Mouse (Mus musculus) cortical plate, adult 2 months (tissue): Measurements from ENCODE around the gene Rdm1. TPM values are rescaled to one million over a fixed set of nuclear protein-coding genes. Genes with fewer than 3 reads are reported as not detected.
"Not testable (repeated sequence)": the region's sequence is repeated elsewhere in the genome, so short reads cannot be mapped to it uniquely, and the experiment has no call there.

Experiments used
- H3K27ac ChIP-seq: fragments of 200-500 bp; 2 replicates; pipeline ENCODE4 v1.5.1; 2012; ENCODE audit warnings: low read length, control low read depth, inconsistent platforms; ENCODE audit not compliant: insufficient read depth
- H3K4me1 ChIP-seq: fragments of 200-500 bp; 2 replicates; pipeline ENCODE4 v1.6.1; 2011; ENCODE audit warnings: low read length; ENCODE audit not compliant: control insufficient read depth, insufficient read depth
- H3K4me3 ChIP-seq: fragments of 200-500 bp; 2 replicates; pipeline ENCODE4 v1.5.1; 2011; ENCODE audit warnings: mild to moderate bottlenecking, low read length, control low read depth; ENCODE audit not compliant: insufficient read depth
- CTCF ChIP-seq: fragments of 200-500 bp; IDR thresholded peaks from 2 replicates; pipeline ENCODE4 v1.5.1; 2011; ENCODE audit warnings: mild to moderate bottlenecking, control low read depth, low read length; ENCODE audit not compliant: insufficient read depth; ENCODE audit errors: extremely low read depth
- POLR2A ChIP-seq: fragments of 200-500 bp; IDR thresholded peaks from 2 replicates; pipeline ENCODE4 v1.6.1; 2011; ENCODE audit warnings: mild to moderate bottlenecking, low read length, control low read depth; ENCODE audit not compliant: insufficient read depth; ENCODE audit errors: extremely low read depth
- polyA plus RNA-seq: library from polyadenylated mRNA; depleted of rRNA; stranded (reverse); fragments of >200 nt; gene quantifications from 2 replicates; pipeline ENCODE4 v1.2.3, GENCODE M21; 2012

Rdm1 gene
- polyA plus RNA-seq, 1 experiment: 13.0 TPM

- H3K27ac ChIP-seq: no peak overlapping the region
- H3K4me3 ChIP-seq: no peak overlapping the region
- 0 out of 2 replicates have a peak, but pooled peaks cover 2% of the 10 kb centered on the region for H3K4me1 ChIP-seq
- TF ChIP-seq CTCF (no peak), POLR2A (no peak)
Measured at GRCm38 (mm10) chr11:101589989-101590624, 36.9 kb upstream of the Rdm1 start.

GRCm38 (mm10) chr11:101599156-101599555 is 27.8 kb upstream of the Rdm1 start, which contains the start of gene Gm11634:
TSS of gene Gm11634 (minus strand) at chr11:101599256.
- no peak for TF ChIP-seq POLR2A
- TF ChIP-seq CTCF: no peak
- no peak within 1 kb of the TSS for H3K4me3 ChIP-seq
- H3K27ac ChIP-seq: no peak within 1 kb of the TSS

DNA sequence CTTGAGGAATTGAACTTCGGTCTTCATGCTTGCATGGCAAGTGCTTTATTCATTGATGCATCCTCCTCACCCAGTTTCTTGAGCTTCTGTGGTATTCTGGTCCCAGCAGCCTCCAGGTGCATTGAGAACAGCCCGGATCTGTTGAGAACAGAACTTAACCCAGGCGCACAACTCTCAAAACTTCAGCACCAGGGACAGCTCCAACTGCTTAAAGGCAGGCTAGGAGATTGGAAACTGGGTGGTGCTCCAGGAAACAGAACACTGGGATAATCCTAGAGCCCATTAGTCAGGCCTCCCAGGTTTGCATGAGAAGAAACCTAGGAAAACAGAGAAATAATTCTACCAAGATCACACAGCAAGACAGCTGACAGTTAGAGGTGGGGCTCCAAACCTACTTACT is 24.5 kb upstream of the Rdm1 start:
- TF ChIP-seq CTCF: no peak
- no peak for TF ChIP-seq POLR2A
- Histone ChIP-seq H3K27ac (no peak overlapping the region), H3K4me1 (no peaks in the 10 kb centered on the region), H3K4me3 (no peak overlapping the region)

More at GRCm38 (mm10) chr11:101599156-101599555, 27.8 kb upstream of the Rdm1 start, which contains the start of gene Gm11634:
- no peaks in the 10 kb centered on the region for H3K4me1 ChIP-seq

- TF ChIP-seq CTCF (no peak), POLR2A (no peak)
- Histone ChIP-seq H3K4me3 (peak overlapping the region; percentile 28; the same call in 1 of the 2 replicates), H3K27ac (no peak overlapping the region), H3K4me1 (no peaks in the 10 kb centered on the region)
Measured at GRCm38 (mm10) chr11:101604116-101604515, 22.9 kb upstream of the Rdm1 start.

- not testable (repeated sequence) for H3K4me1 ChIP-seq, H3K27ac ChIP-seq
- H3K4me3 ChIP-seq: peak overlapping the region; percentile 28; the same call in 1 of the 2 replicates
- 0 out of 2 replicates have a peak, but pooled peaks have one; percentile 6 for TF ChIP-seq POLR2A
Measured at GRCm38 (mm10) chr11:101604531-101605453, 22.2 kb upstream of the Rdm1 start.

GRCm38 (mm10) chr11:101607134-101607533 is 19.9 kb upstream of the Rdm1 start:
- not testable (repeated sequence) for H3K27ac ChIP-seq, H3K4me1 ChIP-seq, H3K4me3 ChIP-seq

DNA sequence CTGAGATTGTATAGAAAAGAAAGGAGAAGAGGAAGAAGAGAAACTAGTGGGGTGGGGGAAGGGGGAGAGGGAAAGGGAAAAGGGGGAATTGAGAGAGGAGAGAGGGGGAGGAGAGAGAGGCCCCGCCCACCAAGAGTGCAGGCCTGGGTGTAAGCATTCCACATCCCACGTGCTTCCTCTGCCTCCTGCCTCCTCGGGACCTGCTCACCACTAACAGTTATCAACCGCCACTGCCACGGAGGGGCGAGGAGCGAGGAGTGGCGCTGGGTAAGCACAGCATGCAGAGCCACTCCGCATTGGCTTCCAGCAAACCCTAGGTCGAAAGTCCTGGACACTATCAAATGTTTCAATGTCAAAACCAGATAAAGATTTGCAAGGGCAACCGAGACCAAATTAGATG is 16.6 kb upstream of the Rdm1 start:
- no peak overlapping the region for H3K4me3 ChIP-seq
- H3K27ac ChIP-seq: no peak overlapping the region
- no peak for TF ChIP-seq CTCF
- TF ChIP-seq POLR2A: no peak

DNA sequence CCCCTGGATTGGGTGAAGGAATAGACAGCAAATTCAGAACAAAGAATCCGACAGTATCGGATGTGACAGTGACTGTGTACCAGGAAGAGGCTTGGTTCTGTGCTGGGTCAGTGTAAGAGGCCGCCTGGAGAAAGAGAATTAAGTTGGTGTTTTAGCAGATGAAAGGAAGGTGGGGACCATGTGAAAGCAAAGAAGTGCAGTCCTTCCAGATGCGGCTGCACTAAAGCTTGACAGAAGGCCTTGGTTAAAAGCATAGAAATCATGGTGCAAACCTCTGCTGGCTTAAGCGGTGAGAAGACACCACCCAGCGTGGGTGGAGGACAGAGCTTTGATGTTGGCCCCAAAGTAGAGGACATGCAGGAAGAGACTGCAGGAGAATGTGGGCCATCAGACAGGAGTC is 13.4 kb upstream of the Rdm1 start:
- TF ChIP-seq CTCF (no peak), POLR2A (no peak)
- H3K4me1 ChIP-seq: peaks cover 2% of the 10 kb centered on the region; the same call in 1 of the 2 replicates
- H3K4me3 ChIP-seq: no peak overlapping the region
- no peak overlapping the region for H3K27ac ChIP-seq

More for the DNA sequence above, 16.6 kb upstream of the Rdm1 start:
- no peaks in the 10 kb centered on the region; the same call in 1 of the 2 replicates for H3K4me1 ChIP-seq

GRCm38 (mm10) chr11:101614116-101614515 is 12.9 kb upstream of the Rdm1 start:
- Histone ChIP-seq H3K4me1 (peaks cover 2% of the 10 kb centered on the region; the same call in 1 of the 2 replicates), H3K27ac (no peak overlapping the region), H3K4me3 (no peak overlapping the region)
- TF ChIP-seq CTCF: no peak
- TF ChIP-seq POLR2A: no peak
